Mouse (Mus musculus) adrenal gland, adult 8-10 months (tissue): Measurements from ENCODE around the gene Lamtor3. TPM values are rescaled to one million over a fixed set of nuclear protein-coding genes. Genes with fewer than 3 reads are reported as not detected.
A peak's percentile ranks its signal among the peaks of the same experiment; 100 is the strongest.
"Not testable (repeated sequence)": the region's sequence is repeated elsewhere in the genome, so short reads cannot be mapped to it uniquely, and the experiment has no call there.

Experiments
- DNase-seq: peaks from one replicate; pipeline ENCODE4 v3.0.0; 2022
- total RNA-seq, 4 experiments: library from RNA; stranded (reverse); gene quantifications; 2 replicates each; pipeline ENCODE4 v1.2.4; 2022

Lamtor3 gene
- total RNA-seq = 10 to 100 TPM; 62.8 to 80.3 (median 71.5) TPM

GRCm38 (mm10) chr3:137918172-137918931 lies at the start of gene Lamtor3:
Gene Lamtor3, plus strand, starts transcription at chr3:137918506.
- peak; percentile 84 for DNase-seq

- no peak for DNase-seq
Observed at GRCm38 (mm10) chr3:137869395-137869794, 48.9 kb upstream of the Lamtor3 start.

GRCm38 (mm10) chr3:137879313-137879712 lies 39.0 kb upstream of the Lamtor3 start:
- no peak for DNase-seq

GRCm38 (mm10) chr3:137880109-137880748 lies 38.1 kb upstream of the Lamtor3 start:
- no peak for DNase-seq

- no peak for DNase-seq
Observed at GRCm38 (mm10) chr3:137881093-137881492, 37.2 kb upstream of the Lamtor3 start.

- DNase-seq = no peak
Observed at GRCm38 (mm10) chr3:137887961-137888360, 30.3 kb upstream of the Lamtor3 start.

GRCm38 (mm10) chr3:137891089-137891488 lies 27.2 kb upstream of the Lamtor3 start:
- no peak for DNase-seq

- no peak for DNase-seq
Observed at GRCm38 (mm10) chr3:137892118-137892517, 26.2 kb upstream of the Lamtor3 start.

- no peak for DNase-seq
Observed at GRCm38 (mm10) chr3:137893789-137894188, 24.5 kb upstream of the Lamtor3 start.

GRCm38 (mm10) chr3:137895196-137895595 lies 23.1 kb upstream of the Lamtor3 start:
- no peak for DNase-seq

- no peak for DNase-seq
Observed at GRCm38 (mm10) chr3:137896386-137896785, 21.9 kb upstream of the Lamtor3 start.

GRCm38 (mm10) chr3:137896867-137897266 lies 21.4 kb upstream of the Lamtor3 start:
- DNase-seq = no peak

GRCm38 (mm10) chr3:137897685-137898084 lies 20.6 kb upstream of the Lamtor3 start:
- no peak for DNase-seq

GRCm38 (mm10) chr3:137900149-137900548 lies 18.2 kb upstream of the Lamtor3 start:
- DNase-seq = no peak

GRCm38 (mm10) chr3:137913093-137913492 lies 5.2 kb upstream of the Lamtor3 start:
- DNase-seq = no peak

GRCm38 (mm10) chr3:137914567-137914966 lies 3.7 kb upstream of the Lamtor3 start:
- DNase-seq = not testable (repeated sequence)

GRCm38 (mm10) chr3:137917694-137918171 lies 573 bp upstream of the Lamtor3 start:
- DNase-seq = no peak

- no peak for DNase-seq
Observed at GRCm38 (mm10) chr3:137918932-137919311, 616 bp downstream of the Lamtor3 start.

GRCm38 (mm10) chr3:137919398-137919797 lies 1.1 kb downstream of the Lamtor3 start:
- no peak for DNase-seq

- DNase-seq = no peak
Observed at GRCm38 (mm10) chr3:137920594-137920993, 2.3 kb downstream of the Lamtor3 start.

- no peak for DNase-seq
Observed at GRCm38 (mm10) chr3:137927010-137927409, 8.7 kb downstream of the Lamtor3 start.

GRCm38 (mm10) chr3:137929940-137930339 lies 11.6 kb downstream of the Lamtor3 start:
- DNase-seq = no peak

GRCm38 (mm10) chr3:137932748-137933147 lies 14.4 kb downstream of the Lamtor3 start:
- no peak for DNase-seq

GRCm38 (mm10) chr3:137933986-137934385 lies 15.7 kb downstream of the Lamtor3 start:
- no peak for DNase-seq
